Mouse (Mus musculus): Measurements from ENCODE around the gene Irf2bpl. TPM values are rescaled to one million over a fixed set of nuclear protein-coding genes. Genes with fewer than 3 reads are reported as not detected.

Gene Irf2bpl
- polyA plus RNA-seq, 1 experiment from 2014 or later = 57.9 TPM

DNA sequence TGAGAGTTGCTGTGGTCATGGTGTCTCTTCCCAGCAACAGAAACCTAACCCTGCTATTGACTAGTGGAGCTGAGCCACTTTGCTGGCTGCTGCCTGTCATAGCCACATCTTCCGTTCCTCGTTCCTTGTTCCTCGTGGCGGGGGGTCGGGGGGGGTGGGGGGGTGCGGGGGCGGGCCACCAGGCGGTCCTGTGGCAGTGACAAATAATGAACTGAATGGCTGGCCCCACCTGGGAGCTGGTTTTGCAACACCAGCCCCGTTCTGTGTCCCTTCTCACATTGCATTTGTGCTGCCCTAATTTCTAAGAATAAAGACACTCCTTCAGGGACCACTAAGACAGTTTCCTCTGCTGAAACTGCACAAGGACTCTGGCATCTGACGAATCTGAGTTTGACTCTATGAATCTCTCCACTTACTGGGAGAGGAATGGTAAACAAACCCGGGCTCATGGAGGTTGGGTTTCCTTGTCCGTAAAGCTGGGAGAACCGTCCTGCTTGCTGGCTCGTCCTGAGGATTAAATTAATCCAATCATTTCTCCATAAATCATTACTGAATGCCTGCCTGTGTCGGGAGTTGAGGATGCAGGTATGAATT, 41.6 kb downstream of the Irf2bpl start:
- Histone ChIP-seq H3K4me2 (ENCODE audit: low read length) (no peak overlapping the region; the same call in 1 of the 2 replicates), H3K9me3 (replicated peaks; ENCODE audit: low read length) (no peaks in the 10 kb centered on the region), H3K9ac (ENCODE audit: low read depth, low read length) (no peak overlapping the region), H3K4me1 (replicated peaks; ENCODE audit: insufficient read depth, low read length) (0 out of 2 replicates have a peak, but pooled peaks cover 4% of the 10 kb centered on the region), H3K27me3 (ENCODE audit: insufficient read depth, low read length) (no peaks in the 10 kb centered on the region), H3K36me3 (ENCODE audit: insufficient read depth, low read length) (no peaks in the 10 kb centered on the region), H3K4me3 (replicated peaks; ENCODE audit: low read depth, low read length) (no peak overlapping the region), H3K27ac (no peak overlapping the region; the same call in 1 of the 2 replicates)
- ATAC-seq (replicated peaks; ENCODE audit: low FRiP score, low read depth) (0 out of 2 replicates have a peak, but pooled peaks have one; percentile 21), DNase-seq (ENCODE audit: low spot score) (no peak)
- WGBS = 16% methylated on average over 15 of the region's 15 CpGs
- no peak for TF ChIP-seq CTCF (IDR thresholded peaks at IDR 0.05; ENCODE audit: low read depth)

GRCm38 (mm10) chr12:86840526-86840925, 44.1 kb downstream of the Irf2bpl start:
- DNase-seq (ENCODE audit: low spot score) = no peak
- no peak overlapping the region for H3K27ac ChIP-seq
- no peak for ATAC-seq (replicated peaks; ENCODE audit: low FRiP score, low read depth)
- no peak for TF ChIP-seq CTCF (IDR thresholded peaks at IDR 0.05; ENCODE audit: low read depth)
- no peak overlapping the region for H3K9ac ChIP-seq (ENCODE audit: low read depth, low read length)
- no peaks in the 10 kb centered on the region for H3K36me3 ChIP-seq (ENCODE audit: insufficient read depth, low read length)
- no peak overlapping the region for H3K4me3 ChIP-seq (replicated peaks; ENCODE audit: low read depth, low read length)
- no peak overlapping the region for H3K4me2 ChIP-seq (ENCODE audit: low read length)
- no peaks in the 10 kb centered on the region for H3K9me3 ChIP-seq (replicated peaks; ENCODE audit: low read length)
- 0 out of 2 replicates have a peak, but pooled peaks cover 9% of the 10 kb centered on the region for H3K4me1 ChIP-seq (replicated peaks; ENCODE audit: insufficient read depth, low read length)
- no peaks in the 10 kb centered on the region for H3K27me3 ChIP-seq (ENCODE audit: insufficient read depth, low read length)
- WGBS = 86% methylated on average over 4 of the region's 4 CpGs

GRCm38 (mm10) chr12:86838181-86838580, 46.4 kb downstream of the Irf2bpl start:
- no peaks in the 10 kb centered on the region for H3K36me3 ChIP-seq (ENCODE audit: insufficient read depth, low read length)
- H3K4me2 ChIP-seq (ENCODE audit: low read length) = no peak overlapping the region
- peaks cover 14% of the 10 kb centered on the region for H3K4me1 ChIP-seq (replicated peaks; ENCODE audit: insufficient read depth, low read length)
- 57% methylated on average over 2 of the region's 2 CpGs for WGBS
- H3K4me3 ChIP-seq (replicated peaks; ENCODE audit: low read depth, low read length) = no peak overlapping the region
- no peak overlapping the region for H3K27ac ChIP-seq
- no peak for TF ChIP-seq CTCF (IDR thresholded peaks at IDR 0.05; ENCODE audit: low read depth)
- no peaks in the 10 kb centered on the region for H3K27me3 ChIP-seq (ENCODE audit: insufficient read depth, low read length)
- H3K9me3 ChIP-seq (replicated peaks; ENCODE audit: low read length) = no peaks in the 10 kb centered on the region
- DNase-seq (ENCODE audit: low spot score) (no peak), ATAC-seq (replicated peaks; ENCODE audit: low FRiP score, low read depth) (no peak)
- no peak overlapping the region for H3K9ac ChIP-seq (ENCODE audit: low read depth, low read length)

GRCm38 (mm10) chr12:86836431-86837047, 48.1 kb downstream of the Irf2bpl start:
- Histone ChIP-seq H3K27me3 (ENCODE audit: insufficient read depth, low read length) (no peaks in the 10 kb centered on the region), H3K27ac (peak overlapping the region; percentile 85), H3K9me3 (replicated peaks; ENCODE audit: low read length) (no peaks in the 10 kb centered on the region), H3K9ac (ENCODE audit: low read depth, low read length) (no peak overlapping the region), H3K4me1 (replicated peaks; ENCODE audit: insufficient read depth, low read length) (peaks cover 27% of the 10 kb centered on the region), H3K4me3 (replicated peaks; ENCODE audit: low read depth, low read length) (no peak overlapping the region), H3K4me2 (ENCODE audit: low read length) (peak overlapping the region; percentile 8), H3K36me3 (ENCODE audit: insufficient read depth, low read length) (no peaks in the 10 kb centered on the region)
- ATAC-seq (replicated peaks; ENCODE audit: low FRiP score, low read depth) = peak; percentile 88
- peak; percentile 87 for DNase-seq (ENCODE audit: low spot score)
- WGBS = 15% methylated on average over 23 of the region's 23 CpGs
- TF ChIP-seq CTCF (IDR thresholded peaks at IDR 0.05; ENCODE audit: low read depth) = no peak

DNA sequence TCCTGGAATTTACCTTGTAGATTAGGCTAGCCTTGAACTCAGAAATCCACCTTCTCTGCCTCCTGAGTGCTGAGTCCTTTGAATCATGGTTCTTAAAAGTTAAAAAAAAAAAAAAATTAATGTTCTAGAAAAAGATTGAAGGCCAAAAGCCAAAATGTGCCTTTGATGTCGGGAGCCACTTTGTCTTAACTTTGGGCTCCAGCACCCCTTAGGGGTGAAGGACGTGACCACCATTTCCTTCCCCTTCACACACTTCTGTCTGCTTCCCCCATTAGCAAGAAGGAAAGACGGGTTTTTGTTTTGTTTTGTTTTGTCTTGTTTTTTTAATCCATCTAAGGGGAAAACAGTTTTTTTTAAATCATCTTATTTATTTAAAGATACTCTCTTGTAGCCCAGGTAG, 48.7 kb downstream of the Irf2bpl start:
- Histone ChIP-seq H3K27ac (peak overlapping the region; percentile 85; the same call in 1 of the 2 replicates), H3K4me2 (ENCODE audit: low read length) (peak overlapping the region; percentile 8; the same call in 1 of the 2 replicates), H3K9ac (ENCODE audit: low read depth, low read length) (no peak overlapping the region), H3K27me3 (ENCODE audit: insufficient read depth, low read length) (no peaks in the 10 kb centered on the region), H3K4me3 (replicated peaks; ENCODE audit: low read depth, low read length) (no peak overlapping the region), H3K4me1 (replicated peaks; ENCODE audit: insufficient read depth, low read length) (peaks cover 29% of the 10 kb centered on the region), H3K36me3 (ENCODE audit: insufficient read depth, low read length) (no peaks in the 10 kb centered on the region), H3K9me3 (replicated peaks; ENCODE audit: low read length) (no peaks in the 10 kb centered on the region)
- no peak for TF ChIP-seq CTCF (IDR thresholded peaks at IDR 0.05; ENCODE audit: low read depth)
- no peak for ATAC-seq (replicated peaks; ENCODE audit: low FRiP score, low read depth)
- DNase-seq (ENCODE audit: low spot score) = no peak
- WGBS = 52% methylated on average over 3 of the region's 3 CpGs

- H3K4me3 ChIP-seq (replicated peaks; ENCODE audit: low read depth, low read length) = no peak overlapping the region
- H3K9ac ChIP-seq (ENCODE audit: low read depth, low read length) = no peak overlapping the region
- no peak for DNase-seq (ENCODE audit: low spot score)
- H3K27me3 ChIP-seq (ENCODE audit: insufficient read depth, low read length) = no peaks in the 10 kb centered on the region
- H3K27ac ChIP-seq = 0 out of 2 replicates have a peak overlapping the region, but pooled peaks have one; percentile 9
- no peak overlapping the region for H3K4me2 ChIP-seq (ENCODE audit: low read length)
- peaks cover 33% of the 10 kb centered on the region for H3K4me1 ChIP-seq (replicated peaks; ENCODE audit: insufficient read depth, low read length)
- no peaks in the 10 kb centered on the region for H3K36me3 ChIP-seq (ENCODE audit: insufficient read depth, low read length)
- TF ChIP-seq CTCF (IDR thresholded peaks at IDR 0.05; ENCODE audit: low read depth) = no peak
- no peak for ATAC-seq (replicated peaks; ENCODE audit: low FRiP score, low read depth)
- no peaks in the 10 kb centered on the region for H3K9me3 ChIP-seq (replicated peaks; ENCODE audit: low read length)
- 79% methylated on average over 3 of the region's 3 CpGs for WGBS
These were observed 50.2 kb downstream of the Irf2bpl start for GRCm38 (mm10) chr12:86834416-86834772.

All from kidney, postnatal 0 days (tissue).